Mouse (Mus musculus): ENCODE data around the gene Rap1gap. TPM values are rescaled to one million over a fixed set of nuclear protein-coding genes. Genes with fewer than 3 reads are reported as not detected.
A peak's percentile ranks its signal among the peaks of the same experiment; 100 is the strongest.

Gene Rap1gap
- polyA plus RNA-seq, 1 experiment from 2014 or later = 17.5 TPM

GRCm38 (mm10) chr4:137636597-137636996, 27.9 kb upstream of the Rap1gap start:
- Histone ChIP-seq H3K9me3 (ENCODE audit: control insufficient read depth, low read depth, low read length) (no peaks in the 10 kb centered on the region), H3K36me3 (ENCODE audit: control insufficient read depth, insufficient read depth, low read length) (peaks cover 71% of the 10 kb centered on the region), H3K27ac (ENCODE audit: low read length) (no peak overlapping the region), H3K9ac (replicated peaks; ENCODE audit: low read depth, low read length) (no peak overlapping the region), H3K4me2 (replicated peaks; ENCODE audit: low read depth, low read length) (no peak overlapping the region), H3K27me3 (ENCODE audit: control insufficient read depth, insufficient read depth, low read length) (no peaks in the 10 kb centered on the region), H3K4me3 (ENCODE audit: low read depth, low read length) (no peak overlapping the region), H3K4me1 (ENCODE audit: control insufficient read depth, insufficient read depth, low read length) (no peaks in the 10 kb centered on the region)
- WGBS = 88% methylated on average over 3 of the region's 3 CpGs
- no peak for ATAC-seq (ENCODE audit: insufficient number of reproducible peaks, insufficient read depth, low FRiP score, low read depth)

- Histone ChIP-seq H3K4me1 (ENCODE audit: control insufficient read depth, insufficient read depth, low read length) (no peaks in the 10 kb centered on the region), H3K4me2 (replicated peaks; ENCODE audit: low read depth, low read length) (no peak overlapping the region), H3K27ac (ENCODE audit: low read length) (peak overlapping the region; percentile 34; the same call in 1 of the 2 replicates), H3K9me3 (ENCODE audit: control insufficient read depth, low read depth, low read length) (no peaks in the 10 kb centered on the region), H3K9ac (replicated peaks; ENCODE audit: low read depth, low read length) (no peak overlapping the region), H3K27me3 (ENCODE audit: control insufficient read depth, insufficient read depth, low read length) (no peaks in the 10 kb centered on the region), H3K4me3 (ENCODE audit: low read depth, low read length) (no peak overlapping the region), H3K36me3 (ENCODE audit: control insufficient read depth, insufficient read depth, low read length) (peaks cover 60% of the 10 kb centered on the region)
- WGBS = 72% methylated on average over 5 of the region's 5 CpGs
- no peak for ATAC-seq (ENCODE audit: insufficient number of reproducible peaks, insufficient read depth, low FRiP score, low read depth)
These were observed 23.0 kb upstream of the Rap1gap start for GRCm38 (mm10) chr4:137641556-137641955.

- Histone ChIP-seq H3K9ac (replicated peaks; ENCODE audit: low read depth, low read length) (no peak overlapping the region), H3K27ac (ENCODE audit: low read length) (peak overlapping the region; percentile 34; the same call in 1 of the 2 replicates), H3K36me3 (ENCODE audit: control insufficient read depth, insufficient read depth, low read length) (peaks cover 62% of the 10 kb centered on the region), H3K4me2 (replicated peaks; ENCODE audit: low read depth, low read length) (no peak overlapping the region), H3K27me3 (ENCODE audit: control insufficient read depth, insufficient read depth, low read length) (no peaks in the 10 kb centered on the region), H3K9me3 (ENCODE audit: control insufficient read depth, low read depth, low read length) (no peaks in the 10 kb centered on the region), H3K4me1 (ENCODE audit: control insufficient read depth, insufficient read depth, low read length) (no peaks in the 10 kb centered on the region), H3K4me3 (ENCODE audit: low read depth, low read length) (no peak overlapping the region)
- no peak for ATAC-seq (ENCODE audit: insufficient number of reproducible peaks, insufficient read depth, low FRiP score, low read depth)
- 72% methylated on average over 2 of the region's 2 CpGs for WGBS
These were observed 22.4 kb upstream of the Rap1gap start for GRCm38 (mm10) chr4:137642101-137642500.

GRCm38 (mm10) chr4:137643459-137643858, 21.1 kb upstream of the Rap1gap start:
- H3K9ac ChIP-seq (replicated peaks; ENCODE audit: low read depth, low read length) = no peak overlapping the region
- no peak overlapping the region for H3K4me3 ChIP-seq (ENCODE audit: low read depth, low read length)
- no peaks in the 10 kb centered on the region for H3K4me1 ChIP-seq (ENCODE audit: control insufficient read depth, insufficient read depth, low read length)
- peaks cover 59% of the 10 kb centered on the region for H3K36me3 ChIP-seq (ENCODE audit: control insufficient read depth, insufficient read depth, low read length)
- WGBS = 88% methylated on average over 2 of the region's 2 CpGs
- H3K4me2 ChIP-seq (replicated peaks; ENCODE audit: low read depth, low read length) = no peak overlapping the region
- no peaks in the 10 kb centered on the region for H3K9me3 ChIP-seq (ENCODE audit: control insufficient read depth, low read depth, low read length)
- ATAC-seq (ENCODE audit: insufficient number of reproducible peaks, insufficient read depth, low FRiP score, low read depth) = no peak
- no peak overlapping the region for H3K27ac ChIP-seq (ENCODE audit: low read length)
- no peaks in the 10 kb centered on the region for H3K27me3 ChIP-seq (ENCODE audit: control insufficient read depth, insufficient read depth, low read length)

- H3K9me3 ChIP-seq (ENCODE audit: control insufficient read depth, low read depth, low read length) = no peaks in the 10 kb centered on the region
- H3K27me3 ChIP-seq (ENCODE audit: control insufficient read depth, insufficient read depth, low read length) = no peaks in the 10 kb centered on the region
- no peak overlapping the region for H3K4me3 ChIP-seq (ENCODE audit: low read depth, low read length)
- no peak overlapping the region for H3K4me2 ChIP-seq (replicated peaks; ENCODE audit: low read depth, low read length)
- no peak for ATAC-seq (ENCODE audit: insufficient number of reproducible peaks, insufficient read depth, low FRiP score, low read depth)
- H3K9ac ChIP-seq (replicated peaks; ENCODE audit: low read depth, low read length) = no peak overlapping the region
- H3K4me1 ChIP-seq (ENCODE audit: control insufficient read depth, insufficient read depth, low read length) = no peaks in the 10 kb centered on the region
- H3K36me3 ChIP-seq (ENCODE audit: control insufficient read depth, insufficient read depth, low read length) = peaks cover 72% of the 10 kb centered on the region
- H3K27ac ChIP-seq (ENCODE audit: low read length) = no peak overlapping the region
These were observed 18.3 kb upstream of the Rap1gap start for GRCm38 (mm10) chr4:137646262-137646661.

GRCm38 (mm10) chr4:137647648-137648047, 16.9 kb upstream of the Rap1gap start:
- Histone ChIP-seq H3K27me3 (ENCODE audit: control insufficient read depth, insufficient read depth, low read length) (no peaks in the 10 kb centered on the region), H3K4me3 (ENCODE audit: low read depth, low read length) (no peak overlapping the region), H3K9me3 (ENCODE audit: control insufficient read depth, low read depth, low read length) (no peaks in the 10 kb centered on the region), H3K9ac (replicated peaks; ENCODE audit: low read depth, low read length) (no peak overlapping the region), H3K4me1 (ENCODE audit: control insufficient read depth, insufficient read depth, low read length) (no peaks in the 10 kb centered on the region), H3K4me2 (replicated peaks; ENCODE audit: low read depth, low read length) (no peak overlapping the region), H3K36me3 (ENCODE audit: control insufficient read depth, insufficient read depth, low read length) (peaks cover 82% of the 10 kb centered on the region), H3K27ac (ENCODE audit: low read length) (no peak overlapping the region)
- 88% methylated on average over 6 of the region's 6 CpGs for WGBS
- no peak for ATAC-seq (ENCODE audit: insufficient number of reproducible peaks, insufficient read depth, low FRiP score, low read depth)

- ATAC-seq (ENCODE audit: insufficient number of reproducible peaks, insufficient read depth, low FRiP score, low read depth) = no peak
- Histone ChIP-seq H3K36me3 (ENCODE audit: control insufficient read depth, insufficient read depth, low read length) (peaks cover 85% of the 10 kb centered on the region), H3K27me3 (ENCODE audit: control insufficient read depth, insufficient read depth, low read length) (no peaks in the 10 kb centered on the region), H3K9ac (replicated peaks; ENCODE audit: low read depth, low read length) (no peak overlapping the region), H3K9me3 (ENCODE audit: control insufficient read depth, low read depth, low read length) (no peaks in the 10 kb centered on the region), H3K27ac (ENCODE audit: low read length) (no peak overlapping the region), H3K4me2 (replicated peaks; ENCODE audit: low read depth, low read length) (no peak overlapping the region), H3K4me1 (ENCODE audit: control insufficient read depth, insufficient read depth, low read length) (no peaks in the 10 kb centered on the region), H3K4me3 (ENCODE audit: low read depth, low read length) (no peak overlapping the region)
- WGBS = 87% methylated on average over 9 of the region's 9 CpGs
These were observed 16.3 kb upstream of the Rap1gap start for GRCm38 (mm10) chr4:137648230-137648629.

GRCm38 (mm10) chr4:137650912-137651311, 13.6 kb upstream of the Rap1gap start:
- no peaks in the 10 kb centered on the region for H3K9me3 ChIP-seq (ENCODE audit: control insufficient read depth, low read depth, low read length)
- 71% methylated on average over 5 of the region's 5 CpGs for WGBS

GRCm38 (mm10) chr4:137652835-137653346, 11.6 kb upstream of the Rap1gap start:
- no peak overlapping the region for H3K27ac ChIP-seq (ENCODE audit: low read length)
- no peaks in the 10 kb centered on the region for H3K4me1 ChIP-seq (ENCODE audit: control insufficient read depth, insufficient read depth, low read length)
- H3K9me3 ChIP-seq (ENCODE audit: control insufficient read depth, low read depth, low read length) = no peaks in the 10 kb centered on the region
- ATAC-seq (ENCODE audit: insufficient number of reproducible peaks, insufficient read depth, low FRiP score, low read depth) = no peak
- 89% methylated on average over 5 of the region's 5 CpGs for WGBS
- H3K9ac ChIP-seq (replicated peaks; ENCODE audit: low read depth, low read length) = no peak overlapping the region
- H3K4me3 ChIP-seq (ENCODE audit: low read depth, low read length) = no peak overlapping the region
- H3K4me2 ChIP-seq (replicated peaks; ENCODE audit: low read depth, low read length) = no peak overlapping the region
- no peaks in the 10 kb centered on the region for H3K27me3 ChIP-seq (ENCODE audit: control insufficient read depth, insufficient read depth, low read length)
- peaks cover 84% of the 10 kb centered on the region for H3K36me3 ChIP-seq (ENCODE audit: control insufficient read depth, insufficient read depth, low read length)

More at GRCm38 (mm10) chr4:137650912-137651311, 13.6 kb upstream of the Rap1gap start:
- no peak for ATAC-seq (ENCODE audit: insufficient number of reproducible peaks, insufficient read depth, low FRiP score, low read depth)
- Histone ChIP-seq H3K4me3 (ENCODE audit: low read depth, low read length) (no peak overlapping the region), H3K9ac (replicated peaks; ENCODE audit: low read depth, low read length) (no peak overlapping the region), H3K27me3 (ENCODE audit: control insufficient read depth, insufficient read depth, low read length) (no peaks in the 10 kb centered on the region), H3K4me1 (ENCODE audit: control insufficient read depth, insufficient read depth, low read length) (no peaks in the 10 kb centered on the region), H3K36me3 (ENCODE audit: control insufficient read depth, insufficient read depth, low read length) (peaks cover 86% of the 10 kb centered on the region), H3K27ac (ENCODE audit: low read length) (no peak overlapping the region), H3K4me2 (replicated peaks; ENCODE audit: low read depth, low read length) (no peak overlapping the region)

Measured in stomach, embryonic 14.5 days (tissue).